Mouse (Mus musculus): Measurements from ENCODE around the gene Osbp2. TPM values are rescaled to one million over a fixed set of nuclear protein-coding genes. Genes with fewer than 3 reads are reported as not detected.

The Osbp2 gene
- polyA plus RNA-seq, 1 experiment, result 1.3 TPM

DNA sequence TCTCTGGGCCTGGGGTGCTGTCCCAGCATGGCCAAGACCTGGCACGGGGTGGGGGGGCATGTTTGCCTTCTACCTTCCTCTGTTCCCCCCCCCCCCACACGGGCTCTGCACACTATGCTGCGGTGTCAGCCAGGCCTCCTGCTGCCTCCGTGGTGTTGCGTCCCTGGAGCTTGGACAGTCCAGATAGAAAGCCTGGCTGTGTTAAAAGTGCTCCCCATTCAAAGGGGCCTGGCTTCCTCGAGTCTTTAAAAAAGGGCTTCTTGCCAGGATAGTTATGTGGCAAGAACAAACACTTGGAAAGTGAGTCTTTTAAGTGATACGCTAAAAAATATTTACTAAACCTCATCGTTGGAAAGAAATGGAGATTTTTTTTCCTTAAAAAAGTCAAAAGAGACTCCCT, 159.3 kb downstream of the Osbp2 start:
- H3K79me2 ChIP-seq (ENCODE audit: control insufficient read depth, insufficient read depth), result no peaks in the 10 kb centered on the region
- H3ac ChIP-seq (ENCODE audit: control insufficient read depth, insufficient read length), result no peak overlapping the region
- TF ChIP-seq TCF12 (IDR thresholded peaks at IDR 0.05; ENCODE audit: insufficient read depth, poor library complexity, severe bottlenecking) (no peak), REST (IDR thresholded peaks at IDR 0.05; ENCODE audit: insufficient read depth, insufficient read length) (no peak), TCF3 (IDR thresholded peaks at IDR 0.05; ENCODE audit: insufficient read length, low read depth) (no peak), USF1 (IDR thresholded peaks at IDR 0.05; ENCODE audit: low read depth) (no peak), POLR2A (IDR thresholded peaks at IDR 0.05; ENCODE audit: insufficient read length, low read depth) (no peak), CEBPB (IDR thresholded peaks at IDR 0.05; ENCODE audit: insufficient read depth, poor library complexity, severe bottlenecking) (no peak), SRF (IDR thresholded peaks at IDR 0.05; ENCODE audit: control insufficient read depth, insufficient read length, low read depth) (no peak), MYOG (IDR thresholded peaks at IDR 0.05; ENCODE audit: control insufficient read depth in 1 of 3, insufficient read depth in 1 of 3, insufficient read length in 2 of 3, low read depth in 2 of 3) (no peak), E2F4 (IDR thresholded peaks at IDR 0.05; ENCODE audit: insufficient read depth) (no peak), MYOD1 (IDR thresholded peaks at IDR 0.05; ENCODE audit: control insufficient read depth in 1 of 3, insufficient read length in 2 of 3, low read depth in 2 of 3) (no peak), MAX (IDR thresholded peaks at IDR 0.05; ENCODE audit: low read depth) (no peak), POLR2AphosphoS2 (IDR thresholded peaks at IDR 0.05; ENCODE audit: insufficient read length, low read depth) (no peak)
- H3K4me2 ChIP-seq (ENCODE audit: low read depth), result no peak overlapping the region
- no peaks in the 10 kb centered on the region for H3K36me3 ChIP-seq (ENCODE audit: control insufficient read depth, insufficient read depth)
- H3K4me3 ChIP-seq, result no peak overlapping the region
- no peaks in the 10 kb centered on the region for H3K27me3 ChIP-seq (ENCODE audit: control insufficient read depth, insufficient read depth, insufficient read length)

DNA sequence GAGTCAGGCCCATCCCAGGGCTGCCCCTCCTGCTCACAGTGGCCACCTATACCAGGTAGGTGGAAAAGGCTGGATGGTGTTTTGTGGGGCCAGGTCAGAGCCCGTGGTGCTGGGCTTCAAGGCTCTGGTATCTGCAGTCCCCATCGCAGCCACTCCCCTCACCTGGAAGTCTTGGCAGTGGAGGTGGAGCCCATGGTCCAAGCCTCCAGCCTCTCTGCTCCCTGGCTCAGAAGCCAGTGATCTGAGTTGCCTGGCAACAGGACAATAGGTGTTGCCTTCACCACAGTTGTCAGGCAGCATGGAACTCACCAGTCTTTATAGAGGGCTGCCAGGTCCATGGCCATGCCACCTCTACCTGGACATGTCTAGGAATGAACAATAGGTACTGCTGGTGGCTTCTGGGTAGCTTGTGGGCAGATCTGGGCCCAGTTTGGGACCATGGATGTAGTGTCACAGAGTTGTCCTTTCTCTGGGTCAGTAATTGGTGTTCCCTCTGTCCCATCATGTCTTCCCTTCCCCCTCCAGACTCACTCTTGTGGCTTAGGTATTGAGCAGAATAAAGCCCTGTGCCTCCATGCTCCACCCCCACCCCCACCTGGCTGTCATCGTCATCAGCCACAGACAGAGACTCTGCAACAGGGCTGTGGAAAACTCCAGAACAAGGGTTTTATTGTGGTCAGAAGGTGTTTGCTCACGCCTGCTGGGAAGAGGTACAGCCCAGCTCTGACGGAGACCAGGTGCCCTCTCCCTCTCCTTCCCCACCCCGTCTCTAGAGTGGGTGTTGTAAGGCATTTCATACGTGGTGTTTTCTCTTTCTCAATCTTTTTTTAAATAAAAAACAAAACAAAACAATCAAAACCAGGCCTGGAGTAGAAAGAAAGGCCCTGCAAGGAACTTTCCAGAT, 160.4 kb downstream of the Osbp2 start:
- Histone ChIP-seq H3K4me3 (no peak overlapping the region), H3K79me2 (ENCODE audit: control insufficient read depth, insufficient read depth) (no peaks in the 10 kb centered on the region), H3K4me2 (ENCODE audit: low read depth) (no peak overlapping the region), H3K36me3 (ENCODE audit: control insufficient read depth, insufficient read depth) (no peaks in the 10 kb centered on the region), H3K27me3 (ENCODE audit: control insufficient read depth, insufficient read depth, insufficient read length) (no peaks in the 10 kb centered on the region), H3ac (ENCODE audit: control insufficient read depth, insufficient read length) (no peak overlapping the region)
- TF ChIP-seq TCF12 (IDR thresholded peaks at IDR 0.05; ENCODE audit: insufficient read depth, poor library complexity, severe bottlenecking) (no peak), POLR2A (IDR thresholded peaks at IDR 0.05; ENCODE audit: insufficient read length, low read depth) (no peak), SRF (IDR thresholded peaks at IDR 0.05; ENCODE audit: control insufficient read depth, insufficient read length, low read depth) (no peak), CEBPB (IDR thresholded peaks at IDR 0.05; ENCODE audit: insufficient read depth, poor library complexity, severe bottlenecking) (no peak), USF1 (IDR thresholded peaks at IDR 0.05; ENCODE audit: low read depth) (no peak), TCF3 (IDR thresholded peaks at IDR 0.05; ENCODE audit: insufficient read length, low read depth) (no peak), REST (IDR thresholded peaks at IDR 0.05; ENCODE audit: insufficient read depth, insufficient read length) (no peak), MAX (IDR thresholded peaks at IDR 0.05; ENCODE audit: low read depth) (no peak), MYOD1 (IDR thresholded peaks at IDR 0.05; ENCODE audit: control insufficient read depth in 1 of 3, insufficient read length in 2 of 3, low read depth in 2 of 3) (no peak), MYOG (IDR thresholded peaks at IDR 0.05; ENCODE audit: control insufficient read depth in 1 of 3, insufficient read depth in 1 of 3, insufficient read length in 2 of 3, low read depth in 2 of 3) (no peak), POLR2AphosphoS2 (IDR thresholded peaks at IDR 0.05; ENCODE audit: insufficient read length, low read depth) (no peak), E2F4 (IDR thresholded peaks at IDR 0.05; ENCODE audit: insufficient read depth) (no peak)

DNA sequence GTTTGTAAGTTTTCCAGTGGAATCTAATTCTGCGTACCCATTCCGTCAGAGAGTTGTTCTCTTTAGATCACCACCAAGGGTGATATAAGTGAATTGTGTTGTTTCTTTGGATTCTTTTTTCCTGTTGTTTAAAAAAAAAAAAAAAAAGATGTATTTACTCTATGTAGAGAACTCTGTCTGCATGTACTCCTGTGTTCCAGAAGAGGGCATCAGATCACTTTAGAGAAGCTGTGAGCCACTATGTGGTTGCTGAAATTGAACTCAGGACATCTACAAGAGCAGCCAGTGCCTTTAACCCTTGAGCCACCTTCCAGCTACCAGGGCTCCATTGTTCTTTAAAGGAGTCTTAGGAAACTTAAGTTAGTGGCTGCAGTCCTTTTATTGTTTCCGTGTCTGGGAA, 166.3 kb downstream of the Osbp2 start:
- no peak overlapping the region for H3ac ChIP-seq (ENCODE audit: control insufficient read depth, insufficient read length)

DNA sequence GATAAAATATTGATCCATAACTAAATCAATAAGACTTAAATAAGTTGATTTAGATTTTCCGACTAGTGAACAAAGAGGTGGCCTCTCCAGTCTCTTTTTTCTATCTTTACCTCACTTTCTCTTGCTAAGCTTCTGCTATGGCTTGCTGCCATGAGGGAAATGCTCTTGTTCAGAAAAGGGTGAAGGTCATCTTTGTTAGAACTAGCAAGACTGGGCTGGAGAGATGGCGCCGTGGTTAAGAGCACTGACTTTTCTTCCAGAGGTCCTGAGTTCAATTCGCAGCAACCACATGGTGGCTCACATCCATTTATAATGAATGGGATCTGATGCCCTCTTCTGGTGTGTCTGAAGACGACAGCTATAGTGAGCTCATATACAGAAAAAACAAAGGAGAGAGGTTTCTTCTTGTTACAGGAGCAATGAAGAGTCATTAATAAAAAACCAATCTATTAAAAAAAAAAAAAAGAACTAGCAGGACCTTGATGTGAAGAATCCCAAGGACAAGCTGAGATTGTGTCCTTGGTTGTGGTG, 167.6 kb downstream of the Osbp2 start:
- Histone ChIP-seq H3K36me3 (ENCODE audit: control insufficient read depth, insufficient read depth) (peaks cover 2% of the 10 kb centered on the region), H3K4me3 (no peak overlapping the region)

More for the DNA sequence above, 166.3 kb downstream of the Osbp2 start:
- Histone ChIP-seq H3K27me3 (ENCODE audit: control insufficient read depth, insufficient read depth, insufficient read length) (no peaks in the 10 kb centered on the region), H3K36me3 (ENCODE audit: control insufficient read depth, insufficient read depth) (no peaks in the 10 kb centered on the region), H3K4me2 (ENCODE audit: low read depth) (no peak overlapping the region), H3K4me3 (no peak overlapping the region), H3K79me2 (ENCODE audit: control insufficient read depth, insufficient read depth) (no peaks in the 10 kb centered on the region)
- no peak for TF ChIP-seq CEBPB (IDR thresholded peaks at IDR 0.05; ENCODE audit: insufficient read depth, poor library complexity, severe bottlenecking)

More for the DNA sequence above, 167.6 kb downstream of the Osbp2 start:
- Histone ChIP-seq H3ac (ENCODE audit: control insufficient read depth, insufficient read length) (no peak overlapping the region), H3K4me2 (ENCODE audit: low read depth) (no peak overlapping the region), H3K27me3 (ENCODE audit: control insufficient read depth, insufficient read depth, insufficient read length) (no peaks in the 10 kb centered on the region), H3K79me2 (ENCODE audit: control insufficient read depth, insufficient read depth) (no peaks in the 10 kb centered on the region)
- no peak for TF ChIP-seq POLR2A (IDR thresholded peaks at IDR 0.05; ENCODE audit: insufficient read length, low read depth)
- TF ChIP-seq SRF (IDR thresholded peaks at IDR 0.05; ENCODE audit: control insufficient read depth, insufficient read length, low read depth), result no peak
- TF ChIP-seq POLR2AphosphoS2 (IDR thresholded peaks at IDR 0.05; ENCODE audit: insufficient read length, low read depth), result no peak
- no peak for TF ChIP-seq TCF12 (IDR thresholded peaks at IDR 0.05; ENCODE audit: insufficient read depth, poor library complexity, severe bottlenecking)
- TF ChIP-seq REST (IDR thresholded peaks at IDR 0.05; ENCODE audit: insufficient read depth, insufficient read length), result no peak
- no peak for TF ChIP-seq E2F4 (IDR thresholded peaks at IDR 0.05; ENCODE audit: insufficient read depth)
- no peak for TF ChIP-seq CEBPB (IDR thresholded peaks at IDR 0.05; ENCODE audit: insufficient read depth, poor library complexity, severe bottlenecking)
- TF ChIP-seq MYOG (IDR thresholded peaks at IDR 0.05; ENCODE audit: control insufficient read depth in 1 of 3, insufficient read depth in 1 of 3, insufficient read length in 2 of 3, low read depth in 2 of 3), result no peak
- TF ChIP-seq MYOD1 (IDR thresholded peaks at IDR 0.05; ENCODE audit: control insufficient read depth in 1 of 3, insufficient read length in 2 of 3, low read depth in 2 of 3), result no peak
- no peak for TF ChIP-seq TCF3 (IDR thresholded peaks at IDR 0.05; ENCODE audit: insufficient read length, low read depth)
- TF ChIP-seq USF1 (IDR thresholded peaks at IDR 0.05; ENCODE audit: low read depth), result no peak
- TF ChIP-seq MAX (IDR thresholded peaks at IDR 0.05; ENCODE audit: low read depth), result no peak
